Mouse (Mus musculus): ENCODE data around the gene Ppp2r5d.

DNA sequence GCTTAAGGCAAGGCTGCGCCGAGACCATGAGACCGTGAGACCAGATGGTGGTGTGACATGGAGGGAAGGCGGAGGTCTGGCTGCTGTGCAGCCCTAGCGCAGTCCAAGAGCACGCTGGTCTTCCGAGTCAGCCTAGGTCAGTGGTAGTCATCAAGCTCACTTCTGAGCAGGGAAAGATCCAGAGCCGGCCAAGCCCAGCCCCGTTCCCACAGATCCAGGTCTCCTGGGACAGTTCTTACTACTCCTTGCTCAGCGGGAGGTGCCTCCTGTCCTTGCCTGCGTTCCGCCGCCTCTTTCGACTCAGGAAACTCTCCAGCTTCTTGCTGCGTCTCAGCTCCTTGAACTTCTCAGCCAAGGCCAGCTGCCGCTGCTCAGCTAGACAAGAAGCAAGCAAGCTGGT is 37.2 kb downstream of the Ppp2r5d start:
- TF ChIP-seq POLR2A (IDR thresholded peaks at IDR 0.05; ENCODE audit: low read depth, low read length), result no peak
- TF ChIP-seq CTCF (IDR thresholded peaks at IDR 0.05; ENCODE audit: extremely low read depth, insufficient read depth, insufficient read length, insufficient replicate concordance), result no peak

All from spleen, adult 2 months (tissue).